Mouse (Mus musculus) frontal cortex, postnatal 14 days (tissue): ENCODE results near the gene Pfkfb4.
A peak's percentile ranks its signal among the peaks of the same experiment; 100 is the strongest.

ENCODE experiments used
- DNase-seq, 2 experiments: peaks; one replicate each; pipeline ENCODE4 v3.0.0; 2022; ENCODE audit warnings: low spot score in 2 of 2

Pfkfb4 gene

DNA sequence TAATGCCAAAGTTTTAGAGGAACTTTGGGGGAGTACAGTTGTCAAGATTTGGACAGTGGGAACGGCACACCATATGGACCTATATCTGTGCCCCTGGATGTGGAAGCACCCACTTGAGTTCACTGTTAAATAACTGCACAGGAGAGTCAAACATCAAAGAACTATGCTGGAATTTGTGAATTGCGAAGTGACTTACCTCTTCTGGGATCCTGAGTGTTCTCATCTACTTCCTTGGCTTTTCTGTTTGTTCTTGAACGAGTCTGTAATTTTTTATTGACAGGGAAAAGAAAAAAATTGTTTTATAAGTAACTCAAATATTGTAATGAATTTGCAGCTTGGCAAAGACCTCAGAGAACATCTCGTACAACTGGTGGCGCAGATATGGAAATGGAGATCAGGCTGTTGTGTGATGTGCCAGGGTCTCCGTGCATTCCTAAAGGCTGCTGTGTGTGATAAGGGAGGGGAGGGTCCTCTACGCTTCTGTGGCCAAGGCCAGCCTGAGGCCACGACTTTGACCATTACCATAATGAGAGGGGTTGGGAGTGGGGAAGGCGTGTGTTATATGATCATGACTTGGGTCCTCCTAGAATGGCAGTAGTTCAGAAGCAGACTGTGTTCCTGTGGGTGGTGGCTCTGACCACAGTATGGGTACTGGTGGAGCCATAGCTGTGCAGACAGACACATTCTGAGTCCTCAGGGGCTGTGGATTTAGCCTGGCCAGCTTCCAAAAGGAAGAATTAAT, 1.2 kb downstream of the Pfkfb4 start:
- no peak for DNase-seq

DNA sequence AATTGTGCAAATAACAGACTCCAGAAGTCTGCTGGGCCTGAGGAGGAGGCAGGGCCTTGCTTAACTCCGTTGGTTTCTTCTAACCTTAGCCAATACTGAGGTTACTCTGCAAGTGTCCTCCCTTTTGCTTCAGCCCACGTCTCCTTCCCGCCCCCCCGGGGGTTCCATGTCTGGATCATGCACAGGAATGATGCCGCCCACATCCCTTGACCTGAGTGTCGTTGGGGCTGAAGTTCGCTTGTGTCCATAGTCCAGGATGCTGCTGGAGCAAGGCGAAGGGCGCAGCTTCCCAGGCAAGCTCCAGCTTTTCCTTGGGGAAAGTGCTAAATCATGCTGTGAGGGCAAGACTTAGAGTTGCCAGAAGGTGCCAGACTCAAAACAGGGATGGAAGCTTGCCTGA, 4.8 kb downstream of the Pfkfb4 start:
- DNase-seq: no peak

DNA sequence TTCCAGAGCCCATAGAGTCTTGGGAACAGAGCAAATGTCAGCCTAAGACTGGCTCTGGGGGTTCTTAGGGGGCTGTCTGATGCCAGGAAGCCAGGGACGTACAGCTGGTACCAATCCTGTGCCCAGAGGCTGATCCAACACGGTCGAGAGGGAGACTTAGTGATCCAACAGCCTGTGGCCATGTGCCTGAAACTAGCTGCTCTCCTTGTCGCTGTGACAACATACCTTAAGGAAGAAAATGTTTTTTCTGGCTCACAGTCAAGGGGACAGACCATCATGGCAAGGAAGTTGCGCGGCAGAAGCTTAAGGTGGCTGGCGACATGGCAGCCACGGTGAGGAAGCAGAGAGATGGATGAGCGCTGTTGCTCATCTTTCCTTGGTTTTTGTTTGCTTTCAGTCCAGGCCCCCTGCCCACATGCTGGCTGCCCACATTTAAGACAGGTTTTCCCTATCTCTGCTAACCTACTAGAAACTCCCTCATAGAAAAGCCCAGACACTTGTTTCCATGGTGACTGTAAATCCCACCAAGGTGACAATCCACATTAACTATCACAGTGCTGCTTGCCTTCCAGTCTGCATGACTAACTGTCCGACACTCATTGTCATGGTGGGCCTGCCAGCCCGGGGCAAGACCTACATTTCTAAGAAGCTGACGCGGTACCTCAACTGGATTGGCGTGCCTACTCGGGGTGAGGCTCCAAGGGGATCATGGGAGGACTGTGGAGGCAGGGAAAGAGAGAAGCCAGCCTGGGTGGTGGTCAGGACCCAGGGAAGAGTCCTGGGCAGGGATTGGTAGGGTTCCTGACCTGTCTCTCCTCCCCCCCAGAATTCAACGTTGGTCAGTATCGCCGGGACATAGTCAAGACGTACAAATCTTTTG, 6.9 kb downstream of the Pfkfb4 start:
- DNase-seq: no peak

DNA sequence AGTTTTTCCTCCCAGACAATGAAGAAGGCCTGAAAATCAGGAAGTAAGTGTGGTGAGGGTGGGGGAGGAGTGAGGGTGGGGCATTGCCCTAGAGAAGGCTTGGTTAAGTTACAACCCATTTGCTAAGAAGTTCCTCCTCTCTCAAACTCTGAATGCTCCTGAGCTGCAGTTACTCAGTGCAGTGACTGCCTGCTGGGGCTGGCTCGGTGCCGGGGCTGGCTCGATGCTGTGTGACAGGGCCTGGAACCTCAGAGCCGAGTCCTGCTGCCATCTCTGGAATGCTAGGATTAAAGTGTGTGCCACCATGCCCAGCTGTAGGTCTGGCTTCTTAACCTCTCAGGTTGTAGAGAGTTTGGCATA, 7.6 kb downstream of the Pfkfb4 start:
- no peak for DNase-seq

DNA sequence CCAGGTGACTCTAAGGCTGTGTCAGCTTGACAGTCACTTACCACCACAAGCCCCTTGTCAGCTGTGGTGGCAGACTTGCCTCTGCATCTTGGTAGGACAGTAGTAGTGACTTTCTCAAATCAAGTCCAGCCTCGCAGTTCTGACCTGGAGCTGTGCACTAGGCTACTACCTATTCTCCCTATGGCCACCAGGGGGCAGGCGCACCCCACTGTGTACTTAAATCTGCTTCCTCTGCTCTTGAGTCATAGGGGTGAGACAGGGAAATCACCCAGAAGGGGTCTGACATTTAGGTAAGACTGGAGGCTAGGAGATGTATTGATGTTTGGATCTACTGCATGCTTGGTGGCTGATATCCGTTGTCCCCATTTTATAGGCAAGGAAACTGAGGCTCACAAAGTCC, 9.1 kb downstream of the Pfkfb4 start:
- peak in 1 of 2 experiments; percentile 47 for DNase-seq

DNA sequence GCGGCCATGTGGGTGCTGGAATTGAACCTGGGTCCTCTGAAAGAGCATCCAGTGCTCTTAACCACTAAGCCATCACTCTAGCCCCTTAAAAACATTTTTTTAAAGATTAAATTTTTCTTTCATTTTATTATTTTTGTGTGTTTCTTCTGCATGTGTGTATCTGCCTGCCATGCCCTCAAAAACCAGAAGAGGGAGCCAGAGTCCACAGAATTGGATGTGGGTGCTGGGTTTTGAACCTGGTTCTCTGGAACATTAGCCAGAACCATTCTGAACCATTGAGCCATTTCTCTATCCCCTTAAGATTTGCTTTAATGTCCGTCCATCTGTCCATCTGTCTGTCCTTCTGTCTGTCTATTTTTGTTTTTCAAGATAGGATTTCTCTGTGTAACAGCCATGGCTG, 11.6 kb downstream of the Pfkfb4 start:
- no peak for DNase-seq

DNA sequence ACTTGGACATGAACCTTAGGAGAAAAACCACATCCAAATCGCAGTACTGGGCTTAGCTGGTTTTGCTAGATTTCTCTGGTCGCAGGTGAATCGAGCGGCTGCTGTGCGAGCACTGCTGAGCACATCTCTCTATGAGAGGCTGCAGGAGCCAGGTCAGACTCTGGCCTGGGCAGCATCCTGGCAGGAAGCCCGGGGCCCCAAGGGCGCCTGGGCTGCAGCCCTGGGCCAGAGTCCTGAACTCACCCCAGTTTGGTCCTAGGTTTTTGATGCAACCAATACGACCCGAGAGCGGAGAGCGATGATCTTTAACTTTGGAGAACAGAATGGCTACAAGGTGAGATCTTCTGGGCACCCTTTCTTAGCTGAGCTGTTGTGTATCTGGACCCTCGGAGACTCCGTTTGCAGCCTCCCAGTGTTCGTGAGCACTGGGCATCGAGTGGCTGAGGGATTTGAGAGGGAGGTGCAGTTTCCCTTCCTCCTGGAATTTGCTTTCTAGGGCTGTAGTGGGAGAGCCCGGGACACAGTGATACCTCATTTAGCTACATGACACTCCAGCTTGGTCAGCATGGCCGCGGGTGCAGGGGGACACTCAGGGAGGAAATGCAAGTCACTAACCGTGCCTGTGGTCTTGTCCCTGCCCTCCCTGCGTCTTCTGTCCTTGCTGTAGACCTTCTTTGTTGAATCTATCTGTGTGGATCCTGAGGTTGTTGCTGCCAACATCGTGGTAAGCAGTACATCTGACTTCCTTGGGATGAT, 15.6 kb downstream of the Pfkfb4 start:
- no peak for DNase-seq

DNA sequence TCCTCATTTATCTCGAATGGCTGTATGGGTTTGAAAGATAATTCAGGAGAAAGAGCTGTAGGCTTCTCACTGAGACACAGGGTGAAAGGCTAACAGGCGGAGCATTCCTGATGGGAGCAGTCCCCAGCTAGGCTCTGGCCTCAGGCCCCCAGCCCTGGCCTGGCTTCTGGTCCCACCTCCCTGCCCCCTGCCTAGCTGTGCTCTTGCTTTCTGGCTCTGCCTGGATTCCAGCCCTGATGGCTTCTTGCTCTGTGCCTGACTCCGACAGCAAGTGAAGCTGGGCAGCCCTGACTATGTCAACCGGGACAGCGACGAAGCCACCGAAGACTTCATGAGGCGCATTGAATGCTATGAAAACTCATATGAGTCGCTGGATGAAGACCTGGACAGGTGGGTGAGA, 16.5 kb downstream of the Pfkfb4 start:
- no peak for DNase-seq

DNA sequence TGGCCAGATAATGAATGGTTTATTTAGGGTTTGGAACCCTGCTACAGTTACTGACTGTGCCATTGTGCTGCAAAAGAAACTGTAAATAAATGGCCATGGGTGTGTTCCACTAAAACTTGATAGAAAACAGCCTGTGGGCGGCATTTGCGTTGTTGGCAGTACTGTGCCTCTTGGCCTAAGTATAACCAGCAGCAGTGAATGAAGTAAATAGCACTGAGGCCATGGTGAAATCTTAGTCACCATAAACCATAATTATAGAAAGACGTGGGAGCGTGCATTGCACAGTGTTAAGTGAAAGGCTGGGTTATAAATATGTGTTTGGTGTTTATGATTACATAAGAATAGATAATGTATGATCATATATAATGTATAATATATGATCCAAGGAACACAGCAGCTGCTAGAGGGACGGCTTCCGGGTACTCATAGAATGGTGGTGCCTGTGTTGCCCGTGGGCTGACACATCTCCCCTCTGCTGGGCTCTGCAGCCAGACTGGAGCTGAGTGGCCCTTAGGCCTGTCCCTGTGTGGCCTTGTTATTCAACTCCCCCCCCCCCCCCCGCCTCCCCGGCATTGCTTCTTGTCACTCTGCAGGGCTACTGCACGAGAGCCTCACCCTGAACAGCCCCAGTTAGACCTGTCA, 17.5 kb downstream of the Pfkfb4 start:
- no peak for DNase-seq

DNA sequence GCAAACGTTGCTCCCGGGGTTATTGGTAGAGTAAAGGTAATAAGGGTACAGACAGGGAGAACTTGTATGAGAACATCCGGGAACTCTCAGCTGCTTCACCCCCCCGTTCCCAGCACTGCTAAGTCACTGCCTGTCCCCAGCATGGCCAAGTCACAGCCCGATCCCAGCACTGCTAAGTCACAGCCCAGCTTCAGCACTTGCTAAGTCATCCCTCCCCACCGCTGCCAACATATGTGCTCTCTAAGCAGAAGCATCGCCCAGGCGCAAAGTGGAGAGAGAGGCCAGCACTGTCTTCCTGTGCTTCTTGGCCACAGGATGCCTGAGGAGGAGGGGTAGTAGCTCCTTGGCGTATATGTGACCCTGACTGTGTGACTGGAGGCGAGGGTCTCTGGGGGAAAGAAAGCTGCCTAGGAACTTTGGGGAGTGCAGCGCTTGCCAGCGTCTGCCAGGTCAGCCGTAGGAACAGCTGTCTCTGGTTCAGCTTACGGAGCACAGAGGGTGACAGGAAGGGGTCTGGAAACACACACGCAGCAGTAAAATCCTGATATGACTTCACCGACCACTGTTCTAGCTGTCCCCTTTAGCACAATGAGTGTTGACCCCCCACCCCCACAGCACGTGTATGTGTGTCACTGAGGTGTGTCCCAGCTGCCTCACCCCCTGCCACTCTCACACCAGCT, 18.2 kb downstream of the Pfkfb4 start:
- DNase-seq: no peak

DNA sequence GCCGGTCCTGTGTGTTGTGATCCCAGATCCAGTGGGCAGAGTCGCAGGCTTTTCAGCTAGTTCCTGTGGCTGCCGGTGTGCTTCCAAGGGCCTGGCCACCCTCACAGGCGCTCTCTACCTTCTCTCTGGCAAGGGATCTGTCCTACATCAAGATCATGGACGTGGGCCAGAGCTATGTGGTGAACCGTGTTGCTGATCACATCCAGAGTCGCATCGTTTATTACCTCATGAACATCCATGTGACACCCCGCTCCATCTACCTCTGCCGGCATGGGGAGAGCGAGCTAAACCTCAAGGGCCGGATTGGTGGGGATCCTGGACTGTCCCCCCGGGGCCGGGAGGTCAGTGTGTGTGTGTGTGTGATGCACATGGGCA, 18.7 kb downstream of the Pfkfb4 start:
- no peak for DNase-seq

DNA sequence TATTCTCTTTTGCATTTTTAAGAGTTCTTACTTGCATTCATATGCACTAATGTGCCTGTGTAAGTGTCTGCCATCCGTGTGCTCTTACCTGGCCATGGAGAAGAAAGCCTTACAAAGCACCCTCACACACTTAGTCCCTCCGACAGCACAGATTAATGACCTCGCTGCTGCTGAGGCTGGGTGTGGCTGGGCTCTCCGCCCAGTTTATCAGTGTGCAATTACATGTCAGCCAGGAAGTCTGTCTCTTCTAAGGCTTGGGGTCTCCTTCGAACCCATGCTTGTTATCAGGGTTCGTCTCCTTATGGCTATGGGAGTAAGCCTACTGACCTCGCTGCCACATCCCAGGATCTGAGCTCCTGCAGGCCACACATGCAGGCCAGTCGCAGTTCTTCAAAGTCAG, 23.8 kb downstream of the Pfkfb4 start:
- DNase-seq: no peak

DNA sequence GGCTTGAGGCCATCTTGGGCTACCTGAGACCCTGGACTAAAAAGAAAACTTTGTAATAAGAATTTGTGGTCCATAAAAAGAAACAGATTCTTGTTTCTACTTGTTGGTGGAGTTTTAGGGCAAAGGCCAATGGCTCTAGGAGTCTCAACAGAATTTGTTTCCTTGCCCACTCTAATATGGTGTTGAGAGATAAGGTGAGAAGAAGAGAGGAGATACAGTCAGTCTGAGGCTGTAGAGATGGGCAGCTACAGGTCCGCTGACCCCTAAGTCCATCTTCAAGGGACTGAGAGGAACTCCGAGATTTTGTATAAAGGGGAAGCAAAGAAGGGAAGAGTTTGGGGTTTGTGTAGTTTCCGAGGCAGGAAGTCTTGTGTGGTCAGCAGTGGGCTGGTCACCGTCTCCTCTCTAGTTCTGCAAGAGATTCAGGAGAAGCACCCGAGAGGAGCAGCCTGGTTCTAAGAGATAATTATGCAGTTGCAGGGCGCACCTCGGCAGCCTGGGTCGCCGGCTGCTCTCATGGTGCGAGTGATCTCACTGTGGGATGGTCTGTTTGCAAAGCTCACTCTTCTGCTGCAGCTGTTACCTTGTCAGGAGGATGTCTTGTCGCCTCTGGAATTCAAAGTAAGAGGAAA, 25.5 kb downstream of the Pfkfb4 start:
- DNase-seq: no peak

DNA sequence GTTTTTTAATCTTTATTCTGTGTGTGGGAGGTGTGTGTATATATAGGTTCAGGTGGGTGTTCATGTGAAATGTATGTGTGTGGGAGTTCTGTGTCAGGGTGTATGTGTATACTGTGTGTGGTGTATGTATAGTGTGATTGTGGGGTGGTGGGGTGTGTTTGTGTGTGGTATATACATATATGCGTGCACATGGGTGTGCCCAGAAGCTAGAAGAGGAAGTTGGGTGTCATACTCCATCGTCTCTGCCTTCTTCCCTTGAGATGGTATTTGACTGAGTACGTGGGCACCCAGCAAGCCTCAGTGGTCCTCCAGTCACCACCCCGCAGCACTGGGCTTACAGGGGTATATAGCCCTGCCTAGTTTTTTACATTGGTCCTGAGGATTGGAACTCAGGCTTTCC, 29.9 kb downstream of the Pfkfb4 start:
- peak in 1 of 2 experiments; percentile 2 for DNase-seq

DNA sequence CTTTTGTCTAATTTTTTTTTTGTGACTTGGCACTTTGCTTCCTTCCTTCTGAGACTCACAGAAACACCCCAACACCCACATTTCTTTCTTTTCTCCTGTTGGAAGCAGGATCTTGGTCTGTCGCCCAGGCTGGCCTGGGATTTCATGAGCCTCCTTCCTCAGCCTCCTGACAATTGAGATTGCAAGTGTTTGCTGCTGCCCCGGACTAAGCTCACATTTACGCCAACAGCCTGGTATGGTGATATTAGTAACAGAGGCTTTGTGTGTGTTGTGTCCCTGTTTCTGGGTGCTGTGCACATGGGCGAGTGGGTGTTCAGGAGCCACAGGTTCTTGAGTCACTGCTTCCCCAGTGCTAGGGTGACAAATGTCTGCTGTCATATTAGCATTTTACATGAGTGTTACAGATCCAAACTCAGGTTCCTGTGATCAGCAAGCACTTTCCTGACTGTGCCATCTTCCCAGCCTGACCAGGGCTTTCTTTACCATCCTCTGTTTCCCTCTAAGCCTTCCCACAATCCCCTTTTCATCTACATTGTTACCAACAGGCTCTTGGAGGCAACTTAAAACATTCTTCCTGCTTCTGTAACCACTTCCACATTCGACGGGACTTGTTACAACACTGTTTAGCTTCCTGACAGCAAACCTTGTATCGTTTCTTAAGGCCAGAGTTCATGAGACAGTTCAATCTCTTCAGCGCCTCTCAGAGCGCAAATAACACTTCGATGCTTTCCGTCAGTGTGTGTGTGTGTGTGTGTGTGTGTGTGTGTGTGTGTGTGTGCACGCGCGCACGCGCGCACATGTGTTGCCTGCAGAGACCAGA, 31.5 kb downstream of the Pfkfb4 start:
- peak in 1 of 2 experiments; percentile 22 for DNase-seq

DNA sequence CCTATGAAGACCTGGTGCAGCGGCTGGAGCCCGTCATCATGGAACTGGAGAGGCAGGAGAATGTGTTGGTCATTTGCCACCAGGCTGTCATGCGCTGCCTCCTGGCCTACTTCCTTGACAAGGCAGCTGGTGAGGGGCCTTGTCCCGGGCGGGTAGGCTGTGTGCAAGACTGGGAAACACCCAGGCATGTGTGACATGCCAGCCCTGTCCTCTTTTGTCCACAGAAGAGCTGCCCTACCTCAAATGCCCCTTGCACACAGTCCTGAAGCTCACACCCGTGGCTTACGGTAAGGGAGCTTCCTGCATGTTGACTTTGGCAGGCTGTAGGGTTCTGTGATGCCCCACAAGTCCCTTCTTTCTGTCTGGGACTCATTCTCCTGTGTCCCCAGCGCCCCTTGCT, 35.9 kb downstream of the Pfkfb4 start:
- no peak for DNase-seq

DNA sequence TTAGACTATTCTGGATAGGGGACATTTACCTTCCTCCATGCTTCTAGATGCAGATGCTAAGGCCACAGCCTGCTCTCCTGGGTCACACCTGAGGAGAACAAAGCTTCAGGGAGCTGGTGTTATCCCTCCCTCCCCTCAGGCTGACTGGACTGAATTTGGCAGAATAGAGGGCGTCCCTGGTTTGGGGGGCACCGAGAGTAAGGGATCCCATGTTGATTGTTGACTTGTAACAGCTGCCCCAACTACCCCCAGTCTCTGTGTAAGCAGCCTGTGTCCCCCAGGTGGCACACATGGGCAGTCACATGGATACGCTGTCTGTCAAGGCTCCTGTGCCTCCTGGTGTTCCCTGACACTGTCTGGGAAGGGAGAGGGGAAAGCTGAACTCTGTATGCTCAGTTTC, 36.8 kb downstream of the Pfkfb4 start:
- peak in 1 of 2 experiments; percentile 2 for DNase-seq

DNA sequence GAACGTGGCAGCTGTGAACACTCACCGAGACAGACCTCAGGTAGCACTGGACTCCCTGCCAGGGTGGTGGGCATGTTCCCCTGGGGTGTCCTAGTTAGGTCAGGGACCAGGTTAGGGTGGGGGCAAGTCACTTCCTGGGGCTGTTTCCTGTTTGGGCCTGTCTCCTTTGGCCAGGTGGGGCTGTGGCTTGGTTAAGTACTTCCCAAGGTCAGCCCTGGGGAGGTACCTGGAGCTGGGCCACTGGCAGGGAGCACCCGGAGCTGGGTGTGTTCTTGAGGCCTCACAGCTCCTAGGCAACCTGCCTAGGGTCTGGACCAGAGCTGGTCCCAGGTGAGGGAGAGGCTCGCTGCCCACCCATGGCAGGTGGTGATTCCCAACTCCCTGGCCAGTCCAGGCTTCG, 37.3 kb downstream of the Pfkfb4 start:
- no peak for DNase-seq

DNA sequence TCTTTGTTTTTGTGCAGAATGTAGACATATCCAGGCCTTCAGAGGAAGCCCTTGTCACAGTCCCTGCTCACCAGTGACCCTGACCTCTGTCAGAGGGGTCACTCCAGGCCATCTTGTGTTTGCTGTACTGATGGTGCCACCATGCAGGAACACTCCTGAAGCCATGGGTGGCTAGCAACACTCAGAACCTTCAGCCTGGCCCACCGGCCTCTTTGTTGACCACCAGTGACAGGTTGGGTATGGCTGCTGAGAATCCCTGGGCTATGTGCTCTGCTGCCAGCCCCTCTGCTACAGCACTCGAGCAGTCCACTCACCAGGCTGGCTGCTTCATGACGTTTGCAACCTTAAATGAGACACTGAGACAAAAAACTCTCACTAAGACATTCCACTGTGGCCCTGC, 38.7 kb downstream of the Pfkfb4 start:
- DNase-seq: no peak

DNA sequence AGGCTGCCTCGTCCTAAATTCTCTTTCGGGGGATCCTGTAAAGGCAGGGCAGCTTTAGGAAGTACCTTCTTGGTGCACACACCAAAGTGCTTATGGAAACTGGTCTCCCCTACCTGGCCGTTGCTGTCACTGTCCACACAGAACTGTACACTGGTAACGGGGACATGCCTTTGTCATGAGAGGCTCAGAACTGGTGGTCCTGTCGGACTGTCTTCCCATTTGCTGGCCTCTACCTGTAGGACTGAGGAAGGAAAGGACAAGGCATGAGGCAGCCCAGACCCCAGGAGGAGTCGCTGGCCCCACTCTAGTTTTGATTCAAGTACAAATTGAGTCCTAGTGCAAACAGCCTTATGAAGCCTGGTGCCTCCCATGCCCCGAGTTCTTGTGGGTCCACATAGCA, 39.4 kb downstream of the Pfkfb4 start:
- DNase-seq: peak in 1 of 2 experiments; percentile 1
